Mouse (Mus musculus) C2C12 (cell line): ENCODE measurements around the gene Tiam1.

Experiments
- CEBPB ChIP-seq: IDR thresholded peaks from one replicate; pipeline ENCODE4 v1.6.1; 2011; ENCODE audit warnings: low read depth, mild to moderate bottlenecking, control low read depth, moderate library complexity
- CTCF ChIP-seq: IDR thresholded peaks from one replicate; pipeline ENCODE4 v1.5.1; 2011; ENCODE audit not compliant: control insufficient read depth, insufficient read depth, insufficient read length
- MYOD1 ChIP-seq: IDR thresholded peaks from one replicate; pipeline ENCODE4 v1.6.1; 2011; ENCODE audit warnings: low read depth; ENCODE audit not compliant: control insufficient read depth, insufficient read length
- USF1 ChIP-seq: IDR thresholded peaks from one replicate; pipeline ENCODE4 v1.6.1; 2011; ENCODE audit warnings: low read depth, mild to moderate bottlenecking, control low read depth, moderate library complexity

DNA sequence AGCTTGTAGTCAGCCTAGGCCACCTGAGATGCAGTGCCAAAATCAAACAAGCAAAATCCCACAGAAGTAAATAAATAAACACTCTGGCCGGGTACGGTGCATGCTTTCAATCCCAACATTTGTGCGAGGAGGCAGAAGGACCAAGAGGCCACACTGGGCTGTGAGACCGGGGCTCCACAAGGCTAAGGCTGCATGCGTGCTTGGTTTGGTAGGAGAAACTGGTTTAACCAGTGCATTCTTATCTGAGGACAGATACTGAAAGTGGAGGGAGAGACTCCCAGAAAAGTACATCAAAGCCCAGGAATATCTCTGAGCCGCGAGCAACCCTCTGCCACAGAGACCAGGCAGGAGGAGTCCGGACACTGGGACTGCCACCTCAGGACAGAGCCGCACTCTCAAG, 5.8 kb upstream of the Tiam1 start:
- no peak for TF ChIP-seq MYOD1
- no peak for TF ChIP-seq CEBPB
- TF ChIP-seq CTCF: no peak
- no peak for TF ChIP-seq USF1
